ENCODE assay signal across 20 mouse cellular contexts in genomic region chr11:109891371-109891988, GRCm38 (mm10).
DNase-seq lines count a peak whose midpoint lies in the region; ATAC-seq and TF ChIP-seq lines count a peak whose summit lies in the region.
"Had no signal": no experiment of that assay in that cellular context is flagged by ENCODE, and none has a peak within 500 bp of the region (broad histone marks: within the 10 kb centered on the region; RNA-seq: fewer than 3 reads in every experiment).

No protein-coding gene starts in this region.

- intact Hi-C loops in heart, adult 2 months (cut with DNase I), result loop anchor here (10.0 kb wide), 1 partner anchor 203 kb away; the partner anchor contains the start of gene Abca8a

- H3K4me2 ChIP-seq in heart, embryonic 12.5 days, result no peak overlapping the region
- H3K4me2 ChIP-seq: kidney, embryonic 15.5 days; liver, embryonic 15.5 days; midbrain, embryonic 12.5 days; stomach, embryonic 15.5 days had no signal

- ATAC-seq in heart, embryonic 12.5 days (ENCODE audit: insufficient number of reproducible peaks, low FRiP score), result no peak
- ATAC-seq: forebrain, embryonic 16.5 days; hindbrain, postnatal 0 days; Patski had no signal

- TF ChIP-seq POLR2A in heart, adult 2 months (IDR thresholded peaks at IDR 0.05; ENCODE audit: insufficient read depth, low read depth, low read length), result no peak
- no peak for TF ChIP-seq POLR2A in lung, adult 2 months (IDR thresholded peaks at IDR 0.05; ENCODE audit: borderline replicate concordance, extremely low read depth, low read depth, low read length)
- TF ChIP-seq POLR2A in bone marrow, adult 2 months (IDR thresholded peaks at IDR 0.05; ENCODE audit: borderline replicate concordance, control insufficient read depth, low read depth, low read length), result no peak

- TF ChIP-seq EP300 in heart, adult 2 months (IDR thresholded peaks at IDR 0.05; ENCODE audit: insufficient read depth, low read depth, low read length), result no peak

- no peak overlapping the region for H3K9ac ChIP-seq in heart, adult 2 months (ENCODE audit: low read depth, low read length)
- no peak overlapping the region for H3K9ac ChIP-seq in heart, embryonic 12.5 days
- H3K9ac ChIP-seq: kidney, embryonic 15.5 days; liver, embryonic 15.5 days; midbrain, embryonic 12.5 days; stomach, embryonic 15.5 days had no signal

- TF ChIP-seq CTCF in heart, adult 2 months (IDR thresholded peaks at IDR 0.05), result no peak
- TF ChIP-seq CTCF in lung, adult 2 months (IDR thresholded peaks at IDR 0.05; ENCODE audit: insufficient read depth, low read length), result no peak
- no peak for TF ChIP-seq CTCF in bone marrow, adult 2 months (IDR thresholded peaks at IDR 0.05; ENCODE audit: control insufficient read depth, insufficient read depth, low read length)

- peaks cover 5% of the 10 kb centered on the region for H3K36me3 ChIP-seq in heart, adult 2 months (ENCODE audit: control insufficient read depth, insufficient read depth, low read length)
- H3K36me3 ChIP-seq in heart, embryonic 12.5 days, result no peaks in the 10 kb centered on the region
- H3K36me3 ChIP-seq: kidney, embryonic 15.5 days; liver, embryonic 15.5 days; midbrain, embryonic 12.5 days; stomach, embryonic 15.5 days had no signal

- 80% methylated on average over 8 of the region's 8 CpGs for WGBS in heart, adult 2 months
- WGBS in heart, embryonic 12.5 days, result 73% methylated on average over 8 of the region's 8 CpGs
- 79% methylated on average over 8 of the region's 8 CpGs for WGBS in lung, adult 2 months
- WGBS in bone marrow, adult 2 months, result 82% methylated on average over 8 of the region's 8 CpGs

- H3K27ac ChIP-seq in heart, adult 2 months, result peak overlapping the region; percentile 71
- no peak overlapping the region for H3K27ac ChIP-seq in heart, embryonic 12.5 days (ENCODE audit: poor library complexity, severe bottlenecking)
- peak overlapping the region; percentile 33; the same call in 1 of the 2 replicates for H3K27ac ChIP-seq in bone marrow, adult 2 months (ENCODE audit: control insufficient read depth, insufficient read depth, low read depth, low read length, poor library complexity)
- H3K27ac ChIP-seq: hindbrain, postnatal 0 days; kidney, embryonic 15.5 days; liver, embryonic 15.5 days; midbrain, embryonic 12.5 days; stomach, embryonic 15.5 days had no signal

- H3K9me3 ChIP-seq in heart, embryonic 12.5 days (replicated peaks), result peaks cover 3% of the 10 kb centered on the region
- H3K9me3 ChIP-seq: kidney, embryonic 15.5 days; liver, embryonic 15.5 days; midbrain, embryonic 12.5 days; stomach, embryonic 15.5 days had no signal

- no peaks in the 10 kb centered on the region for H3K27me3 ChIP-seq in heart, adult 2 months (ENCODE audit: control insufficient read depth, insufficient read depth, low read length)
- no peaks in the 10 kb centered on the region for H3K27me3 ChIP-seq in heart, embryonic 12.5 days (replicated peaks)
- H3K27me3 ChIP-seq: kidney, embryonic 15.5 days; liver, embryonic 15.5 days; midbrain, embryonic 12.5 days; Patski; stomach, embryonic 15.5 days had no signal

- DNase-seq in heart, adult 2 months, result peak; percentile 36
- peak; percentile 24 for DNase-seq in lung, postnatal 10 days
- no peak for DNase-seq in lung, adult 2 months
- DNase-seq in heart, postnatal 4 days, result peak; percentile 28
- DNase-seq in ovary, postnatal 10 days (ENCODE audit: low spot score), result no peak
- no peak for DNase-seq in frontal cortex, postnatal 36 days (ENCODE audit: low spot score in 2 of 2)
- DNase-seq: cerebellum, adult 2 months; cerebellum, postnatal 36 days; embryo, embryonic 11 days; right cerebral cortex, postnatal 14 days had no signal

- H3K4me1 ChIP-seq in heart, adult 2 months (ENCODE audit: control insufficient read depth, insufficient read depth, low read length), result peaks cover 3% of the 10 kb centered on the region
- H3K4me1 ChIP-seq in heart, embryonic 12.5 days (replicated peaks), result no peaks in the 10 kb centered on the region
- no peaks in the 10 kb centered on the region for H3K4me1 ChIP-seq in lung, adult 2 months (ENCODE audit: control insufficient read depth, insufficient read depth, low read length)
- no peaks in the 10 kb centered on the region; the same call in 1 of the 2 replicates for H3K4me1 ChIP-seq in bone marrow, adult 2 months (ENCODE audit: control insufficient read depth, insufficient read depth, low read length)
- H3K4me1 ChIP-seq: liver, embryonic 15.5 days; midbrain, embryonic 12.5 days; stomach, embryonic 15.5 days had no signal

- H3K79me2 ChIP-seq in heart, adult 2 months (replicated peaks; ENCODE audit: control insufficient read depth, insufficient read depth, low read length), result no peaks in the 10 kb centered on the region

- H3K4me3 ChIP-seq in heart, adult 2 months, result no peak overlapping the region
- H3K4me3 ChIP-seq in heart, embryonic 12.5 days, result no peak overlapping the region
- no peak overlapping the region for H3K4me3 ChIP-seq in lung, adult 2 months (replicated peaks; ENCODE audit: extremely low read depth, low read depth, low read length)
- H3K4me3 ChIP-seq in bone marrow, adult 2 months (replicated peaks; ENCODE audit: control insufficient read depth, low read depth, low read length), result no peak overlapping the region
- H3K4me3 ChIP-seq: kidney, embryonic 15.5 days; left cerebral cortex, adult 2 months; liver, embryonic 15.5 days; midbrain, embryonic 12.5 days; stomach, embryonic 15.5 days had no signal

Comparison
In these comparisons a context has a peak if more than half of its experiments do, and no peak if none do; other contexts are left out.
1. DNase-seq: peak in heart, adult 2 months (2 of 2), lung, postnatal 10 days (single experiment) and heart, postnatal 4 days (single experiment); none in lung, adult 2 months (single experiment), ovary, postnatal 10 days (single experiment) and frontal cortex, postnatal 36 days (0 of 2).